Mouse (Mus musculus) heart, embryonic 15.5 days (tissue): Measurements from ENCODE around the gene Kdm4d. TPM values are rescaled to one million over a fixed set of nuclear protein-coding genes. Genes with fewer than 3 reads are reported as not detected.
A peak's percentile ranks its signal among the peaks of the same experiment; 100 is the strongest.
"Not testable (repeated sequence)": the region's sequence is repeated elsewhere in the genome, so short reads cannot be mapped to it uniquely, and the experiment has no call there.

Experiments
- ATAC-seq: fragments of 200-750 bp; cut with Nextera tagmentation; replicated peaks from 2 replicates; pipeline ENCODE4 v1.8.0; 2017; ENCODE audit warnings: low read depth, moderate TSS enrichment; ENCODE audit not compliant: insufficient number of reproducible peaks, insufficient read depth, low FRiP score
- H3K27ac ChIP-seq: fragments of 300-500 bp; sonication (generic); 2 replicates; pipeline ENCODE4 v1.5.1; 2015; ENCODE audit warnings: mild to moderate bottlenecking, inconsistent platforms
- H3K27me3 ChIP-seq: fragments of 300-500 bp; sonication (generic); 2 replicates; pipeline ENCODE4 v1.6.1; 2015; ENCODE audit warnings: inconsistent platforms
- H3K36me3 ChIP-seq: fragments of 300-500 bp; sonication (generic); 2 replicates; pipeline ENCODE4 v1.6.1; 2015; ENCODE audit warnings: mild to moderate bottlenecking, inconsistent platforms
- H3K4me1 ChIP-seq: fragments of 300-500 bp; sonication (generic); replicated peaks from 2 replicates; pipeline ENCODE4 v1.6.1; 2015; ENCODE audit warnings: inconsistent platforms
- H3K4me2 ChIP-seq: fragments of 300-500 bp; sonication (generic); 2 replicates; pipeline ENCODE4 v1.6.1; 2015; ENCODE audit warnings: inconsistent platforms, mild to moderate bottlenecking, moderate library complexity
- H3K4me3 ChIP-seq: fragments of 300-500 bp; sonication (generic); 2 replicates; pipeline ENCODE4 v1.5.1; 2015; ENCODE audit warnings: mild to moderate bottlenecking, inconsistent platforms
- H3K9ac ChIP-seq: fragments of 300-500 bp; sonication (generic); 2 replicates; pipeline ENCODE4 v1.6.1; 2015; ENCODE audit warnings: mild to moderate bottlenecking, inconsistent platforms
- H3K9me3 ChIP-seq: fragments of 300-500 bp; sonication (generic); replicated peaks from 2 replicates; pipeline ENCODE4 v1.6.1; 2016; ENCODE audit warnings: inconsistent platforms
- WGBS: fragments of 180-500 bp; shearing (Covaris S2); methylation state at CpG from one replicate; pipeline ENCODE4 v1.1.7; 2015; ENCODE audit warnings: mixed read lengths; 5-methylcytosine and 5-hydroxymethylcytosine counted together
- polyA plus RNA-seq: library from polyadenylated mRNA; unstranded; fragments of >200 nt; fragmentation: Nextera tagmentation; extraction: Ambion mirVana; gene quantifications from 2 replicates; pipeline ENCODE4 v1.2.1, GENCODE M21; 2015

The Kdm4d gene
- polyA plus RNA-seq, 1 experiment from 2014 or later: 0.11 TPM

DNA sequence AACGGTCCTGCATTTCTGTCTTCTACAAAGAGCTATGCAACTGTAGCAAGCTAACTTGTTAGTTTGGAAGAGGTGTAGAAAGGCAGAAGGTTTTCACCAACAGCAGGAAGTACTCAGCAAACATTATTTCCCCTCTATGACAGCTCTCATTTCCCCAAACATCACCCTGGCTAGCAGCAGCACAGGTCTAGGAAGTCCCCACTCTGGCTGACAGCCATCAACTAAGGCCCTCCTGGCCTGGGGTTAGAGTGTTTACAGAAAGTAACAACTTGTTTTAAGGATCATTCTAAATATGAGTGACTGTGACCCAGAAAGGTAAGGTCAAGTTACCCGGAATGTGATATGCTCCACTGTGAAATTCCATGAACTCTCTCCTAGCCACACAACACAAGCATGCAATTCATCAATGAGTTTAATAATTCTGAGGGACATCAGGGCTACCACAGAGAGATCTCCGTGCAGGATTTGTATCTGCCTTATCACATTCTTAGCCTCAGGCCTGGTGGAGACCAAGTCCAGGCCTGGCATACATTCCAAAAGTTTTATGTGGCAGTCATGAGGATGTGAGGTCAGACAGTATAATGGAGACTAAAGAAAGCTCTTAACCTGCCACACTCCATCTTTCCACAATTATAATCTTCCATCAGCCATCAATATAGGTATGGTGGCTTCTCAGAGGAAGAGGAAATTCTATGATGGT, 20.8 kb upstream of the Kdm4d start:
- H3K9me3 ChIP-seq: no peaks in the 10 kb centered on the region
- H3K4me2 ChIP-seq: no peak overlapping the region
- no peak overlapping the region for H3K4me3 ChIP-seq
- no peak overlapping the region for H3K27ac ChIP-seq
- H3K4me1 ChIP-seq: peaks cover 19% of the 10 kb centered on the region
- no peak for ATAC-seq
- H3K36me3 ChIP-seq: no peaks in the 10 kb centered on the region
- 37% methylated on average over 3 of the region's 3 CpGs for WGBS
- H3K27me3 ChIP-seq: no peaks in the 10 kb centered on the region
- H3K9ac ChIP-seq: no peak overlapping the region

DNA sequence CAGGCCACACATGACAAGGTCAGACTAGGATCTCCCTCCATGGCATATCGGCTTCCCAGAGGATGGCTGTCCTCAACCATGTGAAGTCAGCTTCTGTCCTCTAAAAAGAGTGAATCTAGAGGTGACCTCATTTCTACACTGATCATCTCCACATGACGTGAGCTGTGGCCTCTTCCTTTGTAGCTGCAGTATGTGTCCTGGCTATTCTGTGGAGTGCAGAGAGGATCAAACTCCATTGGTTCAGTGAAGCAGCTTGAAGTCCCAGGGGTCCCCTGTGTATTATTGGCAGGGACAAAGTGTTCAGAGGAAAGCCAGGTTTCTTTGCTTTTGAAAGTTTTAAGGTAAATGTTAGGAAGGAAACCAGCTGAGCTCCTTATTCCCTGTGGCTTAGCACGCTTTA, 17.8 kb upstream of the Kdm4d start:
- Histone ChIP-seq H3K36me3 (no peaks in the 10 kb centered on the region), H3K9me3 (no peaks in the 10 kb centered on the region), H3K4me1 (peaks cover 16% of the 10 kb centered on the region), H3K27ac (no peak overlapping the region), H3K4me3 (no peak overlapping the region), H3K4me2 (no peak overlapping the region), H3K27me3 (no peaks in the 10 kb centered on the region), H3K9ac (no peak overlapping the region)
- no peak for ATAC-seq
- WGBS: 74% methylated on average over 3 of the region's 3 CpGs

DNA sequence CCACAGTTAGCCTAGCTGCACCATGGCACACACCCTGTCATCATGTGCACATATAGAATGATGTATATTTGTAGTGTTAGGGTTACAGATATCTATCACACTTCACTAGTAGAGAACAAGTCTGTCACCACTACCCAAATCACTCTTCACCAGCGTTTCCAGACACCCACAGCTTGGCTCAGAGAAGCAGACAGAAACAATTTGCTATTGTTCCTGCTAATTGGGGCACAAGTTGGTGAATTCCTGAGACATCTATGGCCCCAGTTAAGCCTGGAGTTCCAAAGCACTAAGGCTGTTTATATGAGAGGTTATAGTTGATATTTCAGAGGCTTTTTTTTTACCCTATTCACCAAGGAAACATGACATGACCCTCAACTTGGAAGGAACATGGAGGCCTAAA, 17.0 kb upstream of the Kdm4d start:
- Histone ChIP-seq H3K27me3 (no peaks in the 10 kb centered on the region), H3K36me3 (no peaks in the 10 kb centered on the region), H3K4me3 (no peak overlapping the region), H3K4me1 (peaks cover 16% of the 10 kb centered on the region), H3K9ac (no peak overlapping the region), H3K9me3 (no peaks in the 10 kb centered on the region), H3K4me2 (no peak overlapping the region), H3K27ac (no peak overlapping the region)
- 41% methylated on average over 1 of the region's 1 CpGs for WGBS
- ATAC-seq: no peak

DNA sequence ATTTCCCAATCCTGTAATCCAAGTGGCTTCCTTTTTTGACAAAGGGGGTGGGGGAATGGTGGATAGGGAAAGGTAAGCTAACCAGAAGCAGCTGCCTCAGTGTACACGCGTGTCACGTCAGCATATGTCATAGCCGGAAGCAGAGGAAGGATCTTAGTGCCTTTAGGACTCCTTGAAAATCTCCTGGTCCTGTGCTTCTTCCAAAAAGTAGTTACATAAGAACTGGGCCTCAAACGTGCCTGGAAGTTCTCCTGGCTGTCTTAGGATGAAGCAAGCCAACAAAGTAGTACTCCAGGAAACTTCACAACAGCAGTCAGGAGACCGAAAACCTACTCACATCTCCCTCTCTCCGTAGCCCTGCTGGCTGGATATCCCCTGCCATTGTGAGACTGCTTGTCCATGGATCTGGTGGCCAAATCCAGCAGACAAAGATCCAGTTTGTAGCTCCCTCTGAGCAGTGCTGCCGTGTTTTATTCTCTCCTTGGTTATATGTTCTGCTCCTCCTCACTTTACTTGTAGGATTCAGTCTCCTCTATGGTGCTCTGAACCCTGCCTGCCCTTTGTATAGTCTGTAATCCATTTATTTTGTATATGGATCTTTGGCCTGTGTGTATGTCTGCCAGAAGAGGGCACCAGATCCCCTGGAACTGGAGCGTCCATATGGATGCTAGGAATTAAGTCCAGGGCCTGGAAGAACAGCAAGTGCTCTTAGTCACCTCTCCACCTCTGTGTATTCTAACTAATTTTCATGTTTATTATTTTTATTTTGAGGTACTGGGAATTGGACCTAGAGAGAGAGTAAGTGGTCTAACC, 12.6 kb upstream of the Kdm4d start:
- no peaks in the 10 kb centered on the region for H3K27me3 ChIP-seq
- no peak overlapping the region for H3K4me3 ChIP-seq
- H3K4me1 ChIP-seq: no peaks in the 10 kb centered on the region
- no peak for ATAC-seq
- no peak overlapping the region for H3K9ac ChIP-seq
- no peak overlapping the region for H3K4me2 ChIP-seq
- H3K36me3 ChIP-seq: peaks cover 31% of the 10 kb centered on the region
- H3K27ac ChIP-seq: no peak overlapping the region
- H3K9me3 ChIP-seq: no peaks in the 10 kb centered on the region
- 71% methylated on average over 9 of the region's 9 CpGs for WGBS

DNA sequence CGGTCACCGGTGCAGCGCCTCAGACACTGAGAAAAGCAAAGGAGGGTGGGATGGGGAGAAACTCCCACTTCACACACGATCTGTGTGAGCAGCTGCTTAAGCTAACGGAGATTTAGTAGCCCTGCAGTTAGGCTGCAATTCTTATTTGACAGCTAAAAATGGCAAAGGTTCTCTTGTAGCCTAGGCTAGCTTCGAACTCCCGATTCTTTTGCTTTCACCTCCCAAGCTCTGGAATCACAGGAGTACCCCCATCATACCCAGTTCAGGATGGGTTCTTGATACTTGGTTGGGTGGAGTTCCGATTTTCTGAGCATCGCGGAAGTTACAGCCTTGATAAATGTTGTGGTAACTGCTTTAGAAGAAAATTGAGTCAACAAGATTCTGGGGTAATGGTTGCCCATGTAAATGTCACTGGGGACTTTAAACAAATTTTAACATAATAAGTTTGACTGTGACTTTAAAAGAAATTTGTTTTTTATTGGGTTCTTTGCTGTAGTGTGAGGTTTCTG, 688 bp upstream of the Kdm4d start:
- Histone ChIP-seq H3K4me2 (peak overlapping the region; percentile 80), H3K4me1 (peaks cover 14% of the 10 kb centered on the region), H3K4me3 (peak overlapping the region; percentile 70), H3K27me3 (no peaks in the 10 kb centered on the region), H3K9ac (peak overlapping the region; percentile 71), H3K27ac (peak overlapping the region; percentile 68), H3K9me3 (no peaks in the 10 kb centered on the region), H3K36me3 (peaks cover 38% of the 10 kb centered on the region)
- no peak for ATAC-seq
- WGBS: 4% methylated on average over 10 of the region's 10 CpGs

DNA sequence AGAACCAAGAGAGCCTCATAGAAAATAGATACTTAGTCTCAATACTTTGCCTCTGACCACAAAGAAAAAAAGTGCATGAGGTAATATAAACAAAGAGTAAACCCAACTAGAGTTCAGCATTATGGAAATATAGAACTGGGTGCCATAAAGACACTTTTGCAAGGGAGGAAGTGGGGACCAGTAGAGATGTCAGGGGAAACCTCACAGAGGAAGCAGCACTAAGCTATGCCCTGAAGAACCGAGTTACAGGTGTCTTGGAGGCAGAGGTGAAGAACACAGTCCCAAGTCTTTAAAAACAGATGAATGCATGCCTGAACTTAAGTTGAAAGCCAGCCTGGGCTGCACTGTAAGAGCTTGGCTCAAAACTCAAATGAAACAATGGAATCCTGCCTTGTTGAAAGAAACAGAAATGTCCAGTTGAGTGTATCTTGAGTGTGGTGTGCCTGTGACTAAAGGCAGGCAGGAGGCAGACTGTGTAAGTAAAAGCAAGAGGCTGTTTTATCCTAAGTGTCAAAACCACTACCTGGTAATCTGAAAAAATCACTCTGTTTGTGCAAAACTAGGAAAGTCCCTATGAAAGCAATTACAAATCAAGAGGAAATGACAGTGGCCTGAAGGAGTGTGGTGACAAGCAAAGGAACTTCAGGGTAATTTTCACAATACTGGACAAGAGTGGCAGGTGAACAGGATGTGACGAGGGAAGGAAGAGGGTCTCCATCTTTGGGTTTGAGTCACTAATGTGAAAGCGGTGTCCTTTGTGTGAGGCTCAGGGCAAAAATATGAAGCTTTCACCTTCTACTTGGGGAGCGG, 1.2 kb downstream of the Kdm4d start:
- peaks cover 14% of the 10 kb centered on the region for H3K4me1 ChIP-seq
- peak overlapping the region; percentile 70 for H3K4me3 ChIP-seq
- H3K4me2 ChIP-seq: peak overlapping the region; percentile 82
- H3K27ac ChIP-seq: no peak overlapping the region
- no peaks in the 10 kb centered on the region for H3K27me3 ChIP-seq
- ATAC-seq: no peak
- H3K9me3 ChIP-seq: no peaks in the 10 kb centered on the region
- whole genome bisulfite sequencing: 74% methylated on average over 4 of the region's 4 CpGs
- H3K36me3 ChIP-seq: peaks cover 21% of the 10 kb centered on the region
- no peak overlapping the region for H3K9ac ChIP-seq

DNA sequence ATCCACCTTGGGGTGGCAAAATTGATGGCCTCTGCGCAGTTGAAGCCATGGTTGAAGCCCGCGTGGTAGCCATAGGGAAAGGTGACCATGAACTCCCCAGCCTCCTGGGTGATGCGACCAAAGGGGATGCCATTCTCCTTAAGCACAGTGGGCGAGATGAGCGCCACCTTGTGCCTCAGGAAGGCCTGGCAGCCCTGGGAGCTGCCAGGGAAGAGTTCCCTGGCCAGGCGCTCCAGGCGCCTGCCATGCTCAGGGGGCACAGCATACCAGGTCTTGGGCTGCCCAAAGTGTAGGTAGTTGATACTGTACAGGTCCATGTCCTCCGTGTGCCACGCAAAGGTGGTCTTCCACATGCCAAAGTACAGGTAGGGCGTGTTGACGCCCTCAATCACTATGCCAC, 36.6 kb downstream of the Kdm4d start:
- not testable (repeated sequence) for H3K27ac ChIP-seq, H3K4me1 ChIP-seq, H3K4me2 ChIP-seq, H3K9ac ChIP-seq, H3K4me3 ChIP-seq, H3K36me3 ChIP-seq, H3K9me3 ChIP-seq, H3K27me3 ChIP-seq
- 69% methylated on average over 10 of the region's 12 CpGs for WGBS
- ATAC-seq: peak; percentile 43; the same call in 1 of the 2 replicates

DNA sequence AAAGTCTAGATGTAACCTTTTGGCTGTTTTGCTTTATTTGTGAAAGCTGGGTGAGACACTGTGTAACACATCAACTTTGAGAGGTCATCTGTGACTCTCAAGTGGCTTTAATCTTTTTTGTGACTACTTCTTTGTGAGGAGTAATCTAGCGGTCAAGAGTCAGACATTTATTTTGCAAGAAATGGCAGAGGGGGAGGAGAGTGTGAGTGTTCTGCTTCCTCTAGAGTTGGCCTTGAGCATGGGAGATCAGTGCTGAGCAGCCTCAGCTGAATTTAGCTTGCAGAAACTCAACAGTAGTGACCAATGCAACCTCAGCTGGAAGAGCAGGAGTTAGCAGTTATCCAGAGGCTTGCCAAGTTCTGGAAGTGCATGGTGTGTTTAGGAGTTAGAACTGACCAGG, 37.7 kb downstream of the Kdm4d start:
- not testable (repeated sequence) for ATAC-seq, H3K4me3 ChIP-seq
- 78% methylated on average over 1 of the region's 1 CpGs for WGBS

DNA sequence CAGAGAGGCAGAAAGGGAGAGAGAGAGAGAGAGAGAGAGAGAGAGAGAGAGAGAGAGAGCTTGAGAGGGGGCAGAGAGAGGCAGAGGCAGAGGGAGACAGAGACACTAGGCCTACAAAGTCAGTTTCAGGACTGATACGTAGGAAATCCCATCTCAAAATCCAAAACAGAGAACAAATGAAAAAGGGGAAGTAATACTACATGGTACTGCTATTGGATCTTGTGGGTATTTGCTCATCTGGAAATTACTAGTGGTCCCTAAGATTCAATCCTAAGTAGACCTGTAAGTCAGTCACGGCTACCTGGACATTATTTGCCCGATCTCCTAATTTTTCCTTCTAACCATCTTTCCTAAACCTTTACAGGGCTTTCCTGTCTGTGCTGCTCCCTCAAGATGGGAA, 44.0 kb downstream of the Kdm4d start:
- Histone ChIP-seq H3K27ac (no peak overlapping the region), H3K9me3 (no peaks in the 10 kb centered on the region), H3K36me3 (no peaks in the 10 kb centered on the region), H3K4me2 (no peak overlapping the region), H3K9ac (no peak overlapping the region), H3K4me1 (no peaks in the 10 kb centered on the region), H3K27me3 (no peaks in the 10 kb centered on the region), H3K4me3 (no peak overlapping the region)
- ATAC-seq: no peak
- WGBS: 83% methylated on average over 3 of the region's 3 CpGs

More for the DNA sequence above, 37.7 kb downstream of the Kdm4d start:
- not testable (repeated sequence) for H3K9ac ChIP-seq, H3K9me3 ChIP-seq, H3K27me3 ChIP-seq, H3K4me2 ChIP-seq, H3K27ac ChIP-seq, H3K36me3 ChIP-seq, H3K4me1 ChIP-seq

DNA sequence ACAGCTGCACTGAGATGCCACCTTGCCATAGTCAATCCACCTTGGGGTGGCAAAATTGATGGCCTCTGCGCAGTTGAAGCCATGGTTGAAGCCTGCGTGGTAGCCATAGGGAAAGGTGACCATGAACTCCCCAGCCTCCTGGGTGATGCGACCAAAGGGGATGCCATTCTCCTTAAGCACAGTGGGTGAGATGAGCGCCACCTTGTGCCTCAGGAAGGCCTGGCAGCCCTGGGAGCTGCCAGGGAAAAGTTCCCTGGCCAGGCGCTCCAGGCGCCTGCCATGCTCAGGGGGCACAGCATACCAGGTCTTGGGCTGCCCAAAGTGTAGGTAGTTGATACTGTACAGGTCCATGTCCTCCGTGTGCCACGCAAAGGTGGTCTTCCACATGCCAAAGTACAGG, 49.2 kb downstream of the Kdm4d start:
- not testable (repeated sequence) for H3K9me3 ChIP-seq, H3K27ac ChIP-seq, H3K4me3 ChIP-seq, H3K4me2 ChIP-seq, H3K4me1 ChIP-seq, H3K9ac ChIP-seq, ATAC-seq, H3K27me3 ChIP-seq, H3K36me3 ChIP-seq
- WGBS: 51% methylated on average over 8 of the region's 8 CpGs

DNA sequence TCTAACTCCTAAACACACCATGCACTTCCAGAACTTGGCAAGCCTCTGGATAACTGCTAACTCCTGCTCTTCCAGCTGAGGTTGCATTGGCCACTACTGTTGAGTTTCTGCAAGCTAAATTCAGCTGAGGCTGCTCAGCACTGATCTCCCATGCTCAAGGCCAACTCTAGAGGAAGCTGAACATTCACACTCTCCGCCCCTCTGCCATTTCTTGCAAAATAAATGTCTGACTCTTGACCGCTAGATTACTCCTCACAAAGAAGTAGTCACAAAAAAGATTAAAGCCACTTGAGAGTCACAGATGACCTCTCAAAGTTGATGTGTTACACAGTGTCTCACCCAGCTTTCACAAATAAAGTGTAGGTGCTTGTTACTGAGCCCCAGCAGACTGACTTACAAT, 53.2 kb downstream of the Kdm4d start:
- H3K9ac ChIP-seq, H3K27me3 ChIP-seq, H3K27ac ChIP-seq, H3K9me3 ChIP-seq, H3K4me3 ChIP-seq, ATAC-seq, H3K36me3 ChIP-seq, H3K4me1 ChIP-seq, H3K4me2 ChIP-seq: not testable (repeated sequence)
- WGBS: 77% methylated on average over 2 of the region's 2 CpGs
